Mouse (Mus musculus) cerebellum, postnatal 10 days (tissue): ENCODE results near the gene Tubg2.
A peak's percentile ranks its signal among the peaks of the same experiment; 100 is the strongest.

Experiments
- DNase-seq, 2 experiments: peaks; one replicate each; pipeline ENCODE4 v3.0.0; 2021; ENCODE audit warnings: mixed read lengths in 2 of 2

The Tubg2 gene

GRCm38 (mm10) chr11:101155728-101156371 is at the start of gene Tubg2:
Gene Tubg2 (plus strand): TSS chr11:101155907.
- peak; percentile 87 for DNase-seq

GRCm38 (mm10) chr11:101109351-101109750 is 46.4 kb upstream of the Tubg2 start:
- no peak for DNase-seq

GRCm38 (mm10) chr11:101110708-101111107 is 45.0 kb upstream of the Tubg2 start:
- DNase-seq = no peak

GRCm38 (mm10) chr11:101111178-101111577 is 44.5 kb upstream of the Tubg2 start:
- no peak for DNase-seq

- no peak for DNase-seq
These were observed 43.5 kb upstream of the Tubg2 start for GRCm38 (mm10) chr11:101112186-101112585.

- DNase-seq = no peak
These were observed 40.1 kb upstream of the Tubg2 start for GRCm38 (mm10) chr11:101115564-101115963.

GRCm38 (mm10) chr11:101118105-101118504 is 37.6 kb upstream of the Tubg2 start:
- DNase-seq = no peak

GRCm38 (mm10) chr11:101119131-101119760 is 36.5 kb upstream of the Tubg2 start:
- no peak for DNase-seq

- DNase-seq = peak; percentile 100
These were observed 35.8 kb upstream of the Tubg2 start, which contains the start of the genes Retreg3 and Tubg1 for GRCm38 (mm10) chr11:101119761-101120544. Gene Retreg3 (minus strand): TSS chr11:101119893. Gene Tubg1 (plus strand): TSS chr11:101119938.

- DNase-seq = peak; percentile 26 to 38
These were observed 35.0 kb upstream of the Tubg2 start for GRCm38 (mm10) chr11:101120545-101121188.

- peak; percentile 47 to 54 for DNase-seq
These were observed 31.2 kb upstream of the Tubg2 start for GRCm38 (mm10) chr11:101124494-101124893.

GRCm38 (mm10) chr11:101125008-101125407 is 30.7 kb upstream of the Tubg2 start:
- DNase-seq = peak in 1 of 2 experiments; percentile 38

GRCm38 (mm10) chr11:101127075-101127474 is 28.6 kb upstream of the Tubg2 start:
- DNase-seq = peak; percentile 49 to 72

- DNase-seq = peak; percentile 88 to 90
These were observed 26.6 kb upstream of the Tubg2 start for GRCm38 (mm10) chr11:101128996-101129577.

- peak; percentile 66 to 67 for DNase-seq
These were observed 25.5 kb upstream of the Tubg2 start for GRCm38 (mm10) chr11:101130056-101130756.

- DNase-seq = peak; percentile 75 to 76
These were observed 24.5 kb upstream of the Tubg2 start for GRCm38 (mm10) chr11:101131187-101131586.

- DNase-seq = peak; percentile 73 to 84
These were observed 24.0 kb upstream of the Tubg2 start for GRCm38 (mm10) chr11:101131701-101132100.

- peak; percentile 37 to 39 for DNase-seq
These were observed 22.7 kb upstream of the Tubg2 start for GRCm38 (mm10) chr11:101133037-101133436.

- DNase-seq = peak; percentile 58 to 62
These were observed 21.4 kb upstream of the Tubg2 start for GRCm38 (mm10) chr11:101134217-101134865.

- DNase-seq = no peak
These were observed 18.7 kb upstream of the Tubg2 start for GRCm38 (mm10) chr11:101137000-101137399.

GRCm38 (mm10) chr11:101138536-101139181 is 17.0 kb upstream of the Tubg2 start:
- DNase-seq = peak; percentile 55 to 61
